Mouse (Mus musculus): ENCODE data around the gene Trank1.

DNA sequence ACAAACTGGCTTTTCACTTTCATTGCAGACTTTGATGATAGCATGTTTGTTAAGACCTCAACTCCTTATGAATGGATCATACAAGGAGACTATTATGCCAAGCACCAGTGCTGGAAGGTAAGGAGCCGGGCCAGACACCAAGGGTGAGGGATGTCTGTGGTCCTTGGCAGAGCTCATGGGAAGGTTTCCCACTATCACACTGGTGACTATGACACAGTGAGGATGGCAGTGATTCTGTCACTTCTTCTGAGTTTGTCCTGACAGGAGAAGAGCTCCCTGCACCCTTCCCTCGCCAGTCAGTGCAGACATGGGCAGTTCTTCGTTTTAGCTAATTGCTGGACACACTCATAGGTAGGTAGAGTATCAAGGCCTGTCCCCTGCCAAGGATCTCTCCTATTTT lies 71.5 kb downstream of the Trank1 start:
- TF ChIP-seq POLR2A (IDR thresholded peaks at IDR 0.05; ENCODE audit: insufficient read length, low read depth) (no peak), MAX (IDR thresholded peaks at IDR 0.05; ENCODE audit: low read depth) (no peak)
